Mouse (Mus musculus) kidney, embryonic 14.5 days (tissue): ENCODE data around the gene Olfr92. TPM values are rescaled to one million over a fixed set of nuclear protein-coding genes. Genes with fewer than 3 reads are reported as not detected.

ENCODE experiments used
- ATAC-seq: fragments of 200-750 bp; cut with Nextera tagmentation; 2 replicates; pipeline ENCODE4 v1.8.0; 2017; ENCODE audit warnings: moderate number of reproducible peaks, mild to moderate bottlenecking, moderate TSS enrichment, moderate library complexity; ENCODE audit not compliant: low FRiP score, low TSS enrichment
- H3K27ac ChIP-seq: fragments of 300-500 bp; sonication (generic); 2 replicates; pipeline ENCODE4 v1.5.1; 2014; ENCODE audit warnings: low read depth, mild to moderate bottlenecking, low read length, moderate library complexity, mixed read lengths
- H3K27me3 ChIP-seq: fragments of 300-500 bp; sonication (generic); 2 replicates; pipeline ENCODE4 v1.6.1; 2014; ENCODE audit warnings: mild to moderate bottlenecking, low read length; ENCODE audit not compliant: control insufficient read depth, insufficient read depth
- H3K36me3 ChIP-seq: fragments of 300-500 bp; sonication (generic); 2 replicates; pipeline ENCODE4 v1.6.1; 2014; ENCODE audit warnings: low read length, mixed read lengths; ENCODE audit not compliant: control insufficient read depth, insufficient read depth
- H3K4me1 ChIP-seq: fragments of 300-500 bp; sonication (generic); 2 replicates; pipeline ENCODE4 v1.6.1; 2014; ENCODE audit warnings: low read length, mixed read lengths; ENCODE audit not compliant: control insufficient read depth, insufficient read depth
- H3K4me2 ChIP-seq: fragments of 300-500 bp; sonication (generic); replicated peaks from 2 replicates; pipeline ENCODE4 v1.6.1; 2014; ENCODE audit warnings: low read depth, mild to moderate bottlenecking, low read length
- H3K4me3 ChIP-seq: fragments of 300-500 bp; sonication (generic); 2 replicates; pipeline ENCODE4 v1.5.1; 2014; ENCODE audit warnings: mild to moderate bottlenecking, low read length
- H3K9ac ChIP-seq: fragments of 300-500 bp; sonication (generic); 2 replicates; pipeline ENCODE4 v1.6.1; 2014; ENCODE audit warnings: low read depth, mild to moderate bottlenecking, low read length, moderate library complexity
- H3K9me3 ChIP-seq: fragments of 300-500 bp; sonication (generic); 2 replicates; pipeline ENCODE4 v1.6.1; 2016; ENCODE audit warnings: low read length; ENCODE audit not compliant: control insufficient read depth
- WGBS: fragments of 180-500 bp; shearing (Covaris S2); extraction: QIAGEN DNeasy Blood & Tissue Kit; methylation state at CpG from one replicate; pipeline ENCODE4 v1.1.7; 2014; 5-methylcytosine and 5-hydroxymethylcytosine counted together
- polyA plus RNA-seq: library from polyadenylated mRNA; unstranded; fragments of >200 nt; fragmentation: Nextera tagmentation; extraction: Ambion mirVana; gene quantifications from 2 replicates; pipeline ENCODE4 v1.2.1, GENCODE M21; 2014

Gene Olfr92
- polyA plus RNA-seq, 1 experiment from 2014 or later, result not detected

DNA sequence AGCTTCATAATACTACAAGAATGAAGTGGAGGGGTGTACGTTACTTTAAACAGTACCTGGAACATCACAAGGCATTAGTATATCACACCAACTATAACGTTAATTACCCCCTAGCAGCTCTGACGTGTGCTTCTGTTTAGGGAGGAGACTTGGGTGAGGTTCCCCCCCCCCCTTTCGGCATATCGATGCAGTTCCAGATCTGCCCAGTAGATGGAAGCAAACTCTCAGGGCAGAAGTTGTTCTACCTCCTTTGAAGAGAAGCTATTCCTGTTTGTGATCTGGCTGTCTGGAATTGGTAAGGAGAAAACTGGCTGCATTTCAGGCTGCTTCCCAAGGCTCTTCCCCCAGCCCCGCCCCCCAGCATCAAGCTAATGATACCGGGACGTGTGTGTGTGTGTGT is 36.6 kb downstream of the Olfr92 start:
- Histone ChIP-seq H3K27me3 (no peaks in the 10 kb centered on the region), H3K9ac (no peak overlapping the region), H3K4me1 (no peaks in the 10 kb centered on the region), H3K4me2 (no peak overlapping the region), H3K27ac (no peak overlapping the region), H3K9me3 (no peaks in the 10 kb centered on the region), H3K4me3 (no peak overlapping the region), H3K36me3 (no peaks in the 10 kb centered on the region)
- WGBS, result 3% methylated on average over 8 of the region's 8 CpGs
- peak; percentile 74 for ATAC-seq

DNA sequence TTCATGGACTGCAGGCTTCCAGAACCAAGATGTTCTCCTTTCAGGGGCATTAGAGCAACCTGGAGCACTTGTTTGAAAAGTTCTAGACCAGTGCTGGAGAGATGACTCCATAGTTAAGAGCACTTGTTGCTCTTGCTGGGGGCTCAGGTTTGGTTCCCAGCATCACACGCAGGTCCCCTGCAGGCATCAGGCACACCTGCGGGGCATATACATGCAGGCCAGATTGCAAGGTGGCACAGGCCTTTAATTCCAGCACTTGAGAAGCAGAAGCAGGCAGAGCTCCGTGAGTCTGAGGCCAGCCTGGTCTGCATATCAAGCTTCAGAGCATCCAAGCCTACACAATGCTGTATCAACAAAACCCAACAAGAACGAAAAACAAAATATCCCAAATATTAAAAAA is 38.2 kb downstream of the Olfr92 start:
- no peaks in the 10 kb centered on the region for H3K4me1 ChIP-seq
- H3K9me3 ChIP-seq, result no peaks in the 10 kb centered on the region
- ATAC-seq, result no peak
- no peak overlapping the region for H3K27ac ChIP-seq
- peaks cover 2% of the 10 kb centered on the region; the same call in 1 of the 2 replicates for H3K36me3 ChIP-seq
- no peaks in the 10 kb centered on the region for H3K27me3 ChIP-seq
- no peak overlapping the region for H3K9ac ChIP-seq
- no peak overlapping the region for H3K4me3 ChIP-seq
- H3K4me2 ChIP-seq, result no peak overlapping the region
- WGBS, result 94% methylated on average over 4 of the region's 4 CpGs

DNA sequence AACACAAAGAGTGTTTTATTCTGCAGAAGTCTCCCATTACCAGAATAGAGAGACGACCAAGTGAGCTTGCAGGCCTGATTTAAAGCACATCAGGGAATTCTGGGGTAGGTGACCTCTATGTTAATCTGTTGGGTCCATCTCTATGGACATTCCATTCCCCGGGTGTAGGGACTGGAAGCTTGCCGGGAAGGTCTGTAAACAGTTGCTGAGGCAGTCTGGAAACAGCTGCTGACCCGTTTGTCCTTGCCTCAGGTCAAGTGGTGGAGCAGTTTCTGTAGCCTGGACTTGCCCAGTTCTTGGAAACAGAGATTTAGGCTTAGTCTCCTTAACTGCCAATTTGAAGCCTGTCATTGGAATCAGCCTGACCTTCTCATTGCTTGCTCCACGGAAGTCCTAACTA is 39.8 kb downstream of the Olfr92 start:
- H3K27me3 ChIP-seq, result no peaks in the 10 kb centered on the region
- no peaks in the 10 kb centered on the region for H3K9me3 ChIP-seq
- H3K4me1 ChIP-seq, result no peaks in the 10 kb centered on the region
- H3K36me3 ChIP-seq, result peaks cover 4% of the 10 kb centered on the region; the same call in 1 of the 2 replicates
- H3K27ac ChIP-seq, result no peak overlapping the region
- ATAC-seq, result no peak
- H3K4me2 ChIP-seq, result no peak overlapping the region
- 16% methylated on average over 5 of the region's 5 CpGs for WGBS
- H3K9ac ChIP-seq, result no peak overlapping the region
- H3K4me3 ChIP-seq, result no peak overlapping the region

DNA sequence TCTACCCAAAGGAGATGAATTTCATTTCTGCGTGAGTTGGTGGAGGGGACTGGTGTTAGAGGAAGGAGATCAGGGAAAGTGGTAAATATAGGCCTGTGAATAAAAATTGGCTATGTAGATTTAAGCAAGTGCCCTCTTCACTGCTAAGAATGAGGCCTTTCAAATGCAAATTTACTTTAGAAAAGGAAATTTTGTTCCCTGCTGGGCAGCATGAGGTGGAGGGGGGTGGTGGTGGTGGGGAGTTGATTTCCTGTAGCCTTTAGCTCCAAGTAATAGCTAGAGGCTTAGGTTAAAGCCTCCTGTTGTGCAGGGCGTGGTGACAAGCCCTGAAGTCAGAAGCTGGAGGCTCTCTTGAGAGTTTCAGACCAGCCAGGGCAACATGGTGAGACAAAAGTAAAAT is 40.9 kb downstream of the Olfr92 start:
- no peaks in the 10 kb centered on the region for H3K4me1 ChIP-seq
- no peak for ATAC-seq
- H3K4me2 ChIP-seq, result no peak overlapping the region
- no peaks in the 10 kb centered on the region for H3K9me3 ChIP-seq
- WGBS, result 29% methylated on average over 2 of the region's 2 CpGs
- no peak overlapping the region for H3K4me3 ChIP-seq
- no peak overlapping the region for H3K27ac ChIP-seq
- H3K36me3 ChIP-seq, result peaks cover 12% of the 10 kb centered on the region; the same call in 1 of the 2 replicates
- no peaks in the 10 kb centered on the region for H3K27me3 ChIP-seq
- no peak overlapping the region for H3K9ac ChIP-seq

DNA sequence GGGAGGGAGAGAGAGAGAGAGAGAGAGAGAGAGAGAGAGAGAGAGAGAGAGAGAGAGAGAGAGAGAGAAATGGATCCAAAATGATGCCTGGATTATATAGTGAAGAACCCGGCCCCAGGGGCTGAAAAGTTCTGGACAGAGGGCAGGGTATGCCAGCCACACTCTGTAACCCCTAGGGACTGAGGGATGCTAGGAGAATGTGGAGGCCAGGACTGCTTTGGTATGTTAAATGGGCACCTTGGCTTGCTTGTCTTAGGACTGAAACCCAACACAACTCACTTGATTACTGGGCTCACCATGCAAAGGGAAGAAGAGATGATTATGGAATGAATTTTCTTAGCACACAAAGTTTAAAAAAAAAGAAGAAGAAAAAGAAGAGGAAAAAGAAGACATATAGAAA is 41.7 kb downstream of the Olfr92 start:
- Histone ChIP-seq H3K4me3 (no peak overlapping the region), H3K9ac (no peak overlapping the region), H3K36me3 (peaks cover 19% of the 10 kb centered on the region; the same call in 1 of the 2 replicates), H3K4me2 (no peak overlapping the region), H3K27me3 (no peaks in the 10 kb centered on the region), H3K9me3 (no peaks in the 10 kb centered on the region), H3K27ac (no peak overlapping the region), H3K4me1 (no peaks in the 10 kb centered on the region)
- ATAC-seq, result no peak
- WGBS, result 68% methylated on average over 1 of the region's 1 CpGs

DNA sequence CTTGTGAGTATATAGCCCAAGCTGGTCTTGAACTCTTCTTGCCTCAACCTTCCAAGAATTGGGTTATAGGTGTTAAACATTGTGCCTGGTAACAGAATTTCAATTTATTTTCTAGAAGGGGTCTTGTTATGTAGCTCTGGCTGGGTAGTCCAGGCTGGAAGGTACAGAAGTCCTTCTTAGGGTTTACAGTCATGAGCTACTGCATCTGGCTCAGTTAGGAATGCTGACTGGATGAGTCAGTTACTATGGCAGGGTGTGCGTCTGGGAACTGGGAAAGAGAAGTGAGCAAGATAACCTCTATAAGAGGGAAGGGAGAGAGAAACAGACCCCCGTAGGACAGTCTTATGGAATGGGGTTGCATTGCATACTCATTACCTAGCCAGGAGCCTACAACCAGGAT is 44.1 kb downstream of the Olfr92 start:
- Histone ChIP-seq H3K4me3 (no peak overlapping the region), H3K4me2 (no peak overlapping the region), H3K27me3 (no peaks in the 10 kb centered on the region), H3K36me3 (peaks cover 37% of the 10 kb centered on the region), H3K27ac (no peak overlapping the region), H3K4me1 (no peaks in the 10 kb centered on the region), H3K9ac (no peak overlapping the region), H3K9me3 (no peaks in the 10 kb centered on the region)
- 78% methylated on average over 2 of the region's 2 CpGs for WGBS
- ATAC-seq, result no peak

DNA sequence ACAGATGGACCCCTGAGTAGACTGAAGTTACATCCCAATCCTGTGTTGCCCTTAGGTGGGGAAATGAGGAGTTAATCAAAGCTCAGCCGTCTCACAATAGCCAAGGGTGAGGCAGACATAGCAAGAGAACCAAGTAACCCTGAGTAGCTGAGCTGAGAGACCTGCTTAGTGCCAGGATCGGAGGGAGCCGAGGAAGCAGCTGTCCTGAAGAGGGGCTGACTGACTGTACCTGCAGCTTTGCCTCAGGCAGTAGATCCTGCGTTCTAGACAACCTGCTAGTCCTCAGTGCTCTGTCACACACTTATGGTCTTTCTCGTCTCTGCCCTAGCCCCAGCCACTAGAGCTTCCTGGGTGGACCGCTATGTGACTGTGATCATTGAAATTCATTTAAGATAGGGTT is 44.7 kb downstream of the Olfr92 start:
- Histone ChIP-seq H3K27ac (no peak overlapping the region), H3K27me3 (no peaks in the 10 kb centered on the region), H3K4me2 (no peak overlapping the region), H3K36me3 (peaks cover 43% of the 10 kb centered on the region), H3K4me3 (no peak overlapping the region), H3K4me1 (no peaks in the 10 kb centered on the region), H3K9ac (no peak overlapping the region), H3K9me3 (no peaks in the 10 kb centered on the region)
- no peak for ATAC-seq
- WGBS, result 90% methylated on average over 6 of the region's 6 CpGs

DNA sequence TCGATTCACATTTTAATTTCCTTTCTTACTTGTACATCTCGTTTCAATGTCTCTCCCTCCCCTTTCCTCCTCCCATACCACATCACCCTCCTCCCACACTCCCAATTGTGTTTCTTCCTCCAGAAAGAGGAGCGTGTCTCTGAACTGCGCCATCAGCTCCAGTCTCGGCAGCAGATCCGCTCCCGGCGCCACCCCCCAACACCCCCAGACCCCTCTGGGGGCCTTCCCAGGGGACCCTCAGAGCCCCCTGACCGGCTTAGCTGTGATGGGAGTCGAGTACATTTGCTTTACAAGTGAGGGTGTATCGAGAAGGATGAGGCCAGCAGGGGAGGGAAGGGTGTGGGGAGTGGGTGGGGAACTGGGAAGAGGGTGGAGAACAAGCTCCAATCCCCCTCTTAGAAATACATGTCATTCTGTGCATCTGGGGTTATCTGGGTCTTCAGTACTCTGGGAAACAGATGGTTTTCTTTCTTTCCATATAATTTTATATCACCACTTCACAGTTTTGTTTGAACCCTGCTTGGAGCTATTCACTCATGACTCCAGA is 47.1 kb downstream of the Olfr92 start:
- Histone ChIP-seq H3K27ac (no peak overlapping the region), H3K9me3 (no peaks in the 10 kb centered on the region), H3K27me3 (no peaks in the 10 kb centered on the region), H3K4me2 (no peak overlapping the region), H3K9ac (no peak overlapping the region), H3K4me1 (no peaks in the 10 kb centered on the region), H3K36me3 (peaks cover 62% of the 10 kb centered on the region), H3K4me3 (no peak overlapping the region)
- 59% methylated on average over 11 of the region's 11 CpGs for WGBS
- ATAC-seq, result no peak

DNA sequence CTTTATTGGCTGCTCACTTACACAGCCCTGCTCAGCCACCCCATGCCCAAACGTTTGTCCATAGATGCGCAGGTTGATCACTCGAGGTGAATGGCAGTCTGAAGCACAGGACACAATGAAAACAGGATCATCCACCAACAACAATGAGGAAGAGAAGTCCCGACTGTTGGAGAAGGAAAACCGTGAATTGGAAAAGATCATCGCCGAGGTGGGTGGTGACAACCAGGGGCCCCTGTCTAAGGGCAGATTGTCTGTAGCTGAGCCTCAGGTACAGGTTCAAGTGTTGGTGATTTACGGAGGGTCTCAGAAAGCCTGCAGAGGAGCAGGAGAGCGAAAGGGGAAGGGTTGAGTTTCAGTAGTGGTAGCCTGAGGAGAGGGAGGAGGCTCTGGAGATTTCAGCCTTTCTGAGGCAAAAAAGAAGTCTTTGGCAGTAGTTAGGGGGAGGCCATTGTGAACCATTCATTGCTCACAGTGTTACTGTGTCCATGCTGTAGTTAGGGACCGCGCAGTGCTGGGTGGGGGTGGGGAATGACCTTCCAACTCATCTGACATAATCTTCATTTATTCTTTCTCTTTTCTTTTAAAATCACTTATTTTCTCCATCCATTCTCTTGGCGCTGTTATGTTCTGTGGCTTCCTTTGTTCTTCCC is 47.7 kb downstream of the Olfr92 start:
- no peaks in the 10 kb centered on the region for H3K27me3 ChIP-seq
- H3K36me3 ChIP-seq, result peaks cover 68% of the 10 kb centered on the region
- no peak overlapping the region for H3K9ac ChIP-seq
- H3K4me3 ChIP-seq, result no peak overlapping the region
- H3K9me3 ChIP-seq, result no peaks in the 10 kb centered on the region
- no peak overlapping the region for H3K4me2 ChIP-seq
- ATAC-seq, result no peak
- H3K27ac ChIP-seq, result no peak overlapping the region
- H3K4me1 ChIP-seq, result no peaks in the 10 kb centered on the region
- 88% methylated on average over 12 of the region's 12 CpGs for WGBS
